Mouse (Mus musculus) liver, embryonic 16.5 days (tissue): ENCODE data around the gene Gm5134. TPM values are rescaled to one million over a fixed set of nuclear protein-coding genes. Genes with fewer than 3 reads are reported as not detected.

Source experiments
- ATAC-seq: fragments of 200-750 bp; cut with Nextera tagmentation; 2 replicates; pipeline ENCODE4 v1.8.0; 2017; ENCODE audit warnings: low read depth, mild to moderate bottlenecking, moderate number of reproducible peaks, moderate library complexity
- H3K27ac ChIP-seq: fragments of 300-500 bp; sonication (generic); 2 replicates; pipeline ENCODE4 v1.5.1; 2014; ENCODE audit warnings: mild to moderate bottlenecking, low read length
- H3K27me3 ChIP-seq: fragments of 300-500 bp; sonication (generic); 2 replicates; pipeline ENCODE4 v1.6.1; 2014; ENCODE audit warnings: low read depth, low read length, mixed read lengths; ENCODE audit not compliant: control insufficient read depth, insufficient read depth
- H3K36me3 ChIP-seq: fragments of 300-500 bp; sonication (generic); 2 replicates; pipeline ENCODE4 v1.6.1; 2014; ENCODE audit warnings: mild to moderate bottlenecking; ENCODE audit not compliant: control insufficient read depth, insufficient read depth
- H3K4me1 ChIP-seq: fragments of 300-500 bp; sonication (generic); 2 replicates; pipeline ENCODE4 v1.6.1; 2014; ENCODE audit warnings: low read depth, low read length, mixed read lengths; ENCODE audit not compliant: control insufficient read depth
- H3K4me2 ChIP-seq: fragments of 300-500 bp; sonication (generic); 2 replicates; pipeline ENCODE4 v1.6.1; 2014; ENCODE audit warnings: low read depth, low read length, mixed read lengths
- H3K4me3 ChIP-seq: fragments of 300-500 bp; sonication (generic); 2 replicates; pipeline ENCODE4 v1.5.1; 2014; ENCODE audit warnings: low read depth, mild to moderate bottlenecking, low read length
- H3K9ac ChIP-seq: fragments of 300-500 bp; sonication (generic); 2 replicates; pipeline ENCODE4 v1.6.1; 2014; ENCODE audit warnings: low read depth, low read length
- H3K9me3 ChIP-seq: fragments of 300-500 bp; sonication (generic); replicated peaks from 2 replicates; pipeline ENCODE4 v1.6.1; 2016; ENCODE audit warnings: low read length; ENCODE audit not compliant: control insufficient read depth
- WGBS: fragments of 180-500 bp; shearing (Covaris S2); extraction: QIAGEN DNeasy Blood & Tissue Kit; methylation state at CpG from one replicate; pipeline ENCODE4 v1.1.7; 2014; ENCODE audit not compliant: insufficient replicate concordance; 5-methylcytosine and 5-hydroxymethylcytosine counted together
- polyA plus RNA-seq: library from polyadenylated mRNA; unstranded; fragments of >200 nt; fragmentation: Nextera tagmentation; extraction: Ambion mirVana; gene quantifications from 2 replicates; pipeline ENCODE4 v1.2.1, GENCODE M21; 2015

The Gm5134 gene
- polyA plus RNA-seq, 1 experiment from 2014 or later = 0.06 TPM

DNA sequence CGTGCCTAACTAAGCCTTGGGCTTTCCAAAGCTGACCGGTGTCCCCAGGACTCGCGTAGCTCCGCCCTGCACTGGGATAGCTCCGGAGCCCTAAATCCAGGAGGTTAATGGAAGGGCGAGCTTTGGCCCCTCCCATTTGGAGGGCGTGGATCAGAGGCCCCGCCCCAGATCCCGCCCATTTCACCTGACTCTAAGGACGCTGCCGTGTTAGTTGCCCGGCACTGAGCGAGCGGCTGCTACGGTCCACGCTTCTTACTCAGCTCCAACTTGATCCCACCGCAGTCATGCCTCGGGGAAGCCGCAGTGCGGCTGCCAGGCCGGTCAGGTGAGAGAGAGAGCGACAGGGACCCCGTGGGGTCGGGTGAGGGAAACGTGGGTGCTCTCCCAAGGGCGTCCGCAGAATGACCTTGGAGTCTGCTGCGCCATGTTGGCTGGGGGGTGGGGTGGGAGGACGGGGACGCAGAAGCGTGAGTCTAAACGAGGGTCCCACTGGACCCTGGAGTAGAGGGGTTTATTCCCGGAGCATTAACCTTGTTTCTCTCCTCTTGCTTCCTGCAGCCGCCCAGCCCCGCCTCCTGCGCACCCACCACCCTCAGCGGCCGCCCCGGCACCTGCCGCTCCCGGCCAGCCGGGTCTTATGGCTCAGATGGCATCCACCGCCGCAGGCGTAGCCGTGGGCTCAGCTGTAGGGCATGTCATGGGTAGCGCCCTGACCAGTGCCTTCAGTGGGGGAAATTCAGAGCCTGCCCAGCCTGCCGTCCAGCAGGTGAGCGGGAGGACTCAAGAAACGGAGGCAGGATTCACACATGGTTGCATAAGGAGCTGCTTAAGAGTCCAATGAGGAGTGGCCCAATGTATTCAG is 18.4 kb upstream of the Gm5134 start, which contains the start of gene Mmp11:
Gene Mmp11 (minus strand): TSS at position 817 of the 862 bp plus-strand sequence.
- no peaks in the 10 kb centered on the region for H3K9me3 ChIP-seq
- H3K36me3 ChIP-seq = peaks cover 8% of the 10 kb centered on the region; the same call in 1 of the 2 replicates
- peak within 1 kb of the TSS; percentile 93 for H3K4me2 ChIP-seq
- peaks cover 30% of the 10 kb centered on the region for H3K27me3 ChIP-seq
- H3K27ac ChIP-seq = peak within 1 kb of the TSS; percentile 89
- 2% methylated on average over 51 of the region's 51 CpGs for WGBS
- H3K4me3 ChIP-seq = peak within 1 kb of the TSS; percentile 84
- peaks cover 52% of the 10 kb centered on the region for H3K4me1 ChIP-seq
- peak; percentile 78 for ATAC-seq
- H3K9ac ChIP-seq = peak within 1 kb of the TSS; percentile 81

DNA sequence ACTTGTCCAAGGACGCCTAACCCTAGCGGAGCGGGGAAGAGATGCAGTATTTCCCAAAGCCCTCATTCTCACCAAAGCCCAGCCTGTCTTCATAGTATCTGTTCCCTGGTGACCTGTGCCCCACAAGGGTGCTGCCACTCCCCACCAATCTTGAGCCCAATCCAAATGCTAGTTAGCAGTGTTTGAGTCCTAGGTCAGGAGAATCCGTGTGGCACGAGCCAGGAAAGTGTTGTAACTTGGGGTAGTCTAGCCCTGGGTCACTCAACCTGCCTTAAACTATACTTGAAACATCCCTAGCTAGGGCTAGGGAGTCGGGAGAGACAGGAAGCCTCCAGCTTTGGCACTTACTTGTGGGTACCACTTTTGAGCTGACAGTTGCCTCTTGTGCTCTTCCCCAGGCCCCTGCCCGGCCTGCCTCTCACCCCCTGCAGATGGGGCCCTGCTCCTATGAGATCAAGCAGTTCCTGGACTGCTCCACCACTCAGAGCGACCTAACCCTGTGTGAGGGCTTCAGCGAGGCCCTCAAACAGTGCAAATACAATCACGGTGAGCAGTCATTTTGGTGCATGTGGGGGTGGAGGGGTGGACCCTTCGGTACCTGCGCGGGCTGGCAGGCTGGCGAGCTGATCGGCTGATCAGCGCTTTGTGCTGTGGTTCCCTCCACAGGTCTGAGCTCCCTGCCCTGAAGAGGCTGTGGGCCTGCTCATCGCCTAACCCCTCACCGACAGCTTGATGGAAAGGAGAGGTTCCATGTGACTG is 17.2 kb upstream of the Gm5134 start:
- Histone ChIP-seq H3K27ac (peak overlapping the region; percentile 89), H3K9me3 (no peaks in the 10 kb centered on the region), H3K4me2 (peak overlapping the region; percentile 93), H3K9ac (peak overlapping the region; percentile 63), H3K4me1 (peaks cover 50% of the 10 kb centered on the region), H3K4me3 (peak overlapping the region; percentile 84), H3K27me3 (peaks cover 18% of the 10 kb centered on the region), H3K36me3 (peaks cover 8% of the 10 kb centered on the region; the same call in 1 of the 2 replicates)
- 60% methylated on average over 18 of the region's 18 CpGs for WGBS
- ATAC-seq = no peak

DNA sequence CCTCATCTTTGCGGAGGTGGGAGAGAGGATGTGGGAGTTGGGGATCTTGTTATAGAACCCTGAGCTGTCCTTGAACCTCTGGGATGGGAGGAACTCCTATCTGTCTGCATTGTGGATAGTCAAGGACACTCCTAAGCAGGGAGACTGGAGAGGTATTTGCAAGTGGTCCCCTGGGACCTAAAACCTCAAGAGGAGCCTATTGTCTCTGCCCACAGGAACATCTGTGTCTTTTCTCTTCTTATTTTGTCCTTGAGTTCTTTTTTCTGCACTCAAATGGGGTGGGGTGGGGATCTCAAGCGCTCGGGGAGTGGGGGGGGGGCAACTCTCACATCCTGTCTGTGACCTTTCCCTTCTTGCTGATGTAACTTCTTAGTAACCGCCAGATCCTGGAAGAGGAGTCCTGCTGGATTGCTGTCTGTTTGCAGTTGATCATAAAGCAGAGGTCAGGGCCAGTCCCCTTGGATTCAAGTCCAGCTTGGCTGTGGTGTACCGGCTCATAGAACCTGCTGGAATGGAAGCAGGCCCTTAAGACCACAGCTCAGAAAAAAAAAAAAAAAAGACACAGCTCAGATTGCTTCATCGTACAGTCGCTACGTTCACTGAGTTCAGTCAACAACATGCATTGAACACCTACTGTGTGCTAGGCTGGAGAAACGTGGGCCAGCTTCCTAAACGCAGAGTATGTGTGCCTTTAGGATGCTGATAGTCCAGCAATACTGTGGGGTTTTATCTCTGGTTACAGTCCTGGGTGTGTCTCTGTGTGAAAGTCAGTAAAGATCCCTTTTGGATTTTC is 16.3 kb upstream of the Gm5134 start:
- H3K27me3 ChIP-seq = peaks cover 9% of the 10 kb centered on the region
- H3K27ac ChIP-seq = peak overlapping the region; percentile 89
- peak overlapping the region; percentile 63 for H3K9ac ChIP-seq
- H3K4me2 ChIP-seq = peak overlapping the region; percentile 93
- ATAC-seq = peak; percentile 73
- no peaks in the 10 kb centered on the region for H3K9me3 ChIP-seq
- H3K4me1 ChIP-seq = peaks cover 43% of the 10 kb centered on the region
- peak overlapping the region; percentile 84 for H3K4me3 ChIP-seq
- peaks cover 8% of the 10 kb centered on the region; the same call in 1 of the 2 replicates for H3K36me3 ChIP-seq
- WGBS = 37% methylated on average over 10 of the region's 10 CpGs

DNA sequence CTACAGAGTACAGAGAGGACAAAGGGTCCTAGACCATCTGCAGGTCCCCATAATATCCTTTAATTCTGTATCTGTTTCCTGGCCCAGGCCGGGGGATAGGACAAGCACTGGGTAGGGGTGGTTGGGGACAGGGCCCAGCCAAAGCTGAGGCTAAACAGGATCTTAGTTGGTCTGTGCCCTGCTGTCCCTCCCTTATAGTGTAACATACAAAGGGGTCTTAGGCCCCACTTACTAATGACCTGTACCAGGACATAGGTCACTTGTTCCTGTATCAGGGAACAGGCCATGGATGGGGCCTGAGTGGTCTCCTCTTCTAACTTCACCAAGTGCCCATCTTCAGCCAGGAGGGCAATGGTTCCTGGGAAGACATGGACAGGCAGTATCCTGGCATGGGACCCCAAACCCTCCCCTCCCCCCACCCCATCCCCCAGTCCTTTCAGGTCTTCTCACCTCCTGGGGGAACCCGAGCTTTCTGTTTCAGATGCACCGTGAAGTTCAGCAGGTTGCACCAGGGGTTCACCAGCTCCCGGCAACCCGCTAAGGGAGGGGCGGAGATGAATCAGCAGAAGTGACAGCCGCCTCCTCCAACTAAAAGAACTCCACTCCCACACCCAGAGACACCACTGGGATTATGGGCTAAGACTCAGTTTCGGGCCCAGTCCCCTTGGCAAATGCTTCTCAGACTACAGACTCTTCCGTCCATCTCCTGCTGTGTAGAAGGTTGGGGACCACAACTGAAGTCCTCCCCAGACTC is 14.7 kb upstream of the Gm5134 start:
- H3K27me3 ChIP-seq = no peaks in the 10 kb centered on the region
- WGBS = 24% methylated on average over 9 of the region's 9 CpGs
- H3K4me3 ChIP-seq = peak overlapping the region; percentile 84
- peaks cover 43% of the 10 kb centered on the region for H3K4me1 ChIP-seq
- peaks cover 8% of the 10 kb centered on the region; the same call in 1 of the 2 replicates for H3K36me3 ChIP-seq
- ATAC-seq = peak; percentile 76
- peak overlapping the region; percentile 52 for H3K4me2 ChIP-seq
- peak overlapping the region; percentile 75 for H3K9ac ChIP-seq
- H3K9me3 ChIP-seq = no peaks in the 10 kb centered on the region
- H3K27ac ChIP-seq = peak overlapping the region; percentile 87

DNA sequence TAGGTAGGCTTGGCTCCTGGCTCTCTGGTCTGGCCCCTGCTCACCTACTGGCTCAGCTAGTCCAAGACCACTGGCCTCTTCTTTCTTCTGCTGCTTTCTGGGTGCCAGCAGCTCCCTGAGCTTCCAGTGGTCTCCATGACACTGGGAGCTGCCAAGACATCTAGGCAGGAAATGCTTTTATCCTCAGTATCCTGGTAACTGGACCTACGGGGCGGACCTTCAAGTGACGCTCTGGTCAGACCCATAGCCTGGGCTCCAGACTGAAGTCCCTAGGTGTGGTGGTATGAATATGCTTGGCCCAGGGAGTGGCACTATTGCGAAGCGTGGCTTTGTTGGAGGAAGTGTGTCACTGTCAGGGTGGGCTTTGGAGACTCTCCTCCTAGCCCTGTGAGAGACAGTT is 13.8 kb upstream of the Gm5134 start, which contains the start of gene Gm867:
Gene Gm867 (minus strand): TSS at position 153 of the 400 bp plus-strand sequence.
- 83% methylated on average over 5 of the region's 5 CpGs for WGBS
- Histone ChIP-seq H3K4me1 (peaks cover 38% of the 10 kb centered on the region), H3K4me3 (peak within 1 kb of the TSS; percentile 84), H3K9me3 (no peaks in the 10 kb centered on the region), H3K9ac (peak within 1 kb of the TSS; percentile 75), H3K36me3 (peaks cover 8% of the 10 kb centered on the region; the same call in 1 of the 2 replicates), H3K27me3 (no peaks in the 10 kb centered on the region), H3K4me2 (peak within 1 kb of the TSS; percentile 52), H3K27ac (peak within 1 kb of the TSS; percentile 87)
- no peak for ATAC-seq

DNA sequence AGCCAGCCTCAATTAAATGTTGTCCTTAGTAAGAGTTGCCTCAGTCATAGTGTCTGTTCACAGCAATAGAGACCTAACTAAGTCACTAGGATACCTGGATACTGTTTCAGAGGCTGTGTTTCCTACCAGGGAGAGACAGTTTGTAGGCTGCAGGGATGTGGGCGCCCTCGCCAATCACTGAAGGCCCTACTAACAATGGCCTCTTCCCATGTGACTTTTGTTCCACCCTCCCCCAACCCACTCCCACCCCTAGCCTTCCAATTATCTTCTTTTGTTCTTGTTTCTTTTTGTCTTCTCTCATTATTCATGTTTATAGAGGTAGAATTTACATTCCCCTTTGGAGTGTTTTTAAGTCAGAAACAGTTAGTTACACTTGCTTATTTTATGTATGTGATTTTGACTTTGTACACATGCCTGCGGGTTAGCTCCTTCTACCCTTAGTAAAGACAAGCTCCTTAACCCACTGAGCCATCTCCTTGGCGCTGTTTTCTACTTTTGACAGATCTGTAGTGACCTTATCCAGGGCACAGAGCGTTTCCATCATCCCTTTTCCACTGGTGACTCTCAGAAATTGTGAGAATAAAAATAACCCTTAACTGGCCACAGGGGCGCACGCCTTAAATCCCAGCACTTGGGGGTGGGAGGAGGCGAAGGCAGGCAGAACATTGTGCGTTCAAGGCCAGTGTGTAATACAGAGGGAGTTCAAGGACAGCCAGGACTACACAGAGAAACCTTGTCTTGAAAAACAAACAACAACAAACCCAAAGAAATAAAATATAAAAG is 13.1 kb upstream of the Gm5134 start:
- no peak overlapping the region for H3K9ac ChIP-seq
- peak overlapping the region; percentile 87; the same call in 1 of the 2 replicates for H3K27ac ChIP-seq
- no peak overlapping the region for H3K4me3 ChIP-seq
- 77% methylated on average over 9 of the region's 9 CpGs for WGBS
- no peak overlapping the region for H3K4me2 ChIP-seq
- ATAC-seq = no peak
- H3K9me3 ChIP-seq = no peaks in the 10 kb centered on the region
- no peaks in the 10 kb centered on the region for H3K27me3 ChIP-seq
- H3K36me3 ChIP-seq = peaks cover 8% of the 10 kb centered on the region; the same call in 1 of the 2 replicates
- peaks cover 33% of the 10 kb centered on the region for H3K4me1 ChIP-seq

DNA sequence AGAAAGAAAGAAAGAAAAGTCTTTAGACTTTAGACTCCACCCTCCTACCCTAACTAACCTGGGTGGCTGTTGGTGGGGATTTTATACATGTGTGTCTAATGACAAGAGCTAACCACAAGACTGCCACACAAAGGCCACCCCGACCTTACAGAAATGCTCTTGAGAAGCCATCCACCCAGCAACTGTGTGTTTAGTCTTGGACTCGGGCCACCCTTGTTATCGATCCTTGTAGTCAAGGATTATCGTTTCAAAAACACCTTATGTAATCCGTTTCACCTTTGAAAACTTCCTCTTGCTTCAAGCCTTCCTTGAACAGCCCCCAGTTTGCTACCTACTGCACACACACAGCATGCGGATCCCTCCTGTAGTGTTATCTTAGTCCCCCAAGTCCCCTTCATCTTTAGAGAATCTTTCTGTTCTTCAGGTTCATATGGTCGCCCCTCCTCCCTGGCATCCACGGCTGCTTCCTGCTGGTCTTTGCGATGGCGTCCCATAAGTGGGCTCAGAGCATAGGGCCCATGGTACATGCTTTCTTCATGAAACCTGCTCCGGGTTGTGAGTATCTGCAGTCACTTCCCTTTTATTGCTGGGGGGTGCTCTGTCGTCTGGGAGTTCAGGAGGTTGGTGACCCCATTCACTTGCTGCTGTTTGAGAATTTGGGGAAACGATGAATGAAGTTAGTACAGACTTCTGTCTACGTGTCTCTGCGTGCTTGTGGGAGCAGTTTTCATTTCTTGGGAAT is 11.4 kb upstream of the Gm5134 start, which contains the start of gene Vpreb3:
Gene Vpreb3 (plus strand): TSS at position 322 of the 742 bp plus-strand sequence.
- Histone ChIP-seq H3K9me3 (no peaks in the 10 kb centered on the region), H3K27ac (no peak within 1 kb of the TSS), H3K4me3 (no peak within 1 kb of the TSS), H3K36me3 (no peaks in the 10 kb centered on the region), H3K4me1 (peaks cover 16% of the 10 kb centered on the region), H3K27me3 (no peaks in the 10 kb centered on the region; the same call in 1 of the 2 replicates), H3K4me2 (no peak within 1 kb of the TSS), H3K9ac (no peak within 1 kb of the TSS)
- no peak for ATAC-seq
- 64% methylated on average over 15 of the region's 15 CpGs for WGBS
